Mouse (Mus musculus): ENCODE measurements at regions not wholly inside any gene's neighbourhood (a gene's known extent, or its start where the extent isn't known, plus 50 kb on each side); places are given as distances from the start of the nearest gene placed in this dataset.

DNA sequence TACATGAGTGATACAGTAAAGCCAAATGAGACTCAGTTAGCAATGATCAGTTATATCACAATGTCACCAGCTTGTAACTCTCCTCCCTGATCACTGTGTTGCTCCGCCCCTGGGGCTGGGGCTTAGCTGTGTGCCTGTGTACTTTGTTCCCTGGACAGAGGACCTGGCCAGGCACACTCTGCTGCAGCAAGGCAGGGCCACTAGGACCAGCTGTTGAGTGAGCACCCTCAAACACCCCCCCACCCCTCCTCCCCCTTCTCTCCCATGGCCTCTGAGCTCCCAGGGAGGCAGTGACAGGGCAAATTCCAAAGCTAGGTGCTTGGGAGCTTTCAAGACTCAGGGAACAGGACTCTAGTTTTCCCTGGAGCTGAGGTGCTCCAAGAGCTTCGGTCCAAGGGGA, 70.0 kb downstream of the Cryaa start:
- Histone ChIP-seq H3K4me1 (ENCODE audit: control insufficient read depth, insufficient read depth, low read length) (no peaks in the 10 kb centered on the region), H3K4me2 (ENCODE audit: low read depth, low read length) (no peak overlapping the region), H3K9me3 (replicated peaks; ENCODE audit: control insufficient read depth, low read length) (no peaks in the 10 kb centered on the region), H3K9ac (replicated peaks; ENCODE audit: low read length) (no peak overlapping the region), H3K27me3 (ENCODE audit: control insufficient read depth, insufficient read depth, low read length) (no peaks in the 10 kb centered on the region), H3K36me3 (replicated peaks; ENCODE audit: control insufficient read depth, insufficient read depth, low read depth, low read length) (no peaks in the 10 kb centered on the region), H3K27ac (replicated peaks; ENCODE audit: low read depth, low read length) (no peak overlapping the region), H3K4me3 (ENCODE audit: low read depth, low read length) (no peak overlapping the region)
- DNase-seq (ENCODE audit: low spot score) (no peak), ATAC-seq (replicated peaks; ENCODE audit: insufficient number of reproducible peaks, low FRiP score, low TSS enrichment, low read depth) (no peak)
- 86% methylated on average over 2 of the region's 2 CpGs for WGBS

DNA sequence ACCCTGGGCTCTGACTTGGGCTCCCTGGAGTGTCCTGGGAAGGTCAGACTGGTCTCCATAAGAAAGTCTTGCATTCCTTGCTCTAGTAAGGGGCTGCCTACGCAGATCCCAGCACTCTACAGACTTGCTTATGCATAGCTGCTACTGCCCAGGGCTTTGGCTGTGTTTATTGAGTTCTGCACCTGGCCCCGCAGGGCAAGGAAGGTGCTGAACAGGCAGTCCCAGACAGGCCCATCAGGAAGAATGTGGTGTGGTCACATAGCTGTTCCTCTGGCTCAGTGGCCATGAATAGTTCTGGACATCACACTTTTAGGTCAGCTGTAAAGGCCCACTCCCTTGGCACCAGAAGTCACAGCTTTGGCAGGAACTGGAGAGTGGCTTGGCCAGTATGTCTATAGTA, 70.6 kb downstream of the Cryaa start:
- Histone ChIP-seq H3K4me2 (ENCODE audit: low read depth, low read length) (no peak overlapping the region), H3K9me3 (replicated peaks; ENCODE audit: control insufficient read depth, low read length) (no peaks in the 10 kb centered on the region), H3K27me3 (ENCODE audit: control insufficient read depth, insufficient read depth, low read length) (no peaks in the 10 kb centered on the region), H3K4me3 (ENCODE audit: low read depth, low read length) (no peak overlapping the region), H3K4me1 (ENCODE audit: control insufficient read depth, insufficient read depth, low read length) (no peaks in the 10 kb centered on the region), H3K27ac (replicated peaks; ENCODE audit: low read depth, low read length) (no peak overlapping the region), H3K9ac (replicated peaks; ENCODE audit: low read length) (no peak overlapping the region), H3K36me3 (replicated peaks; ENCODE audit: control insufficient read depth, insufficient read depth, low read depth, low read length) (no peaks in the 10 kb centered on the region)
- 85% methylated on average over 2 of the region's 2 CpGs for WGBS
- DNase-seq (ENCODE audit: low spot score) (no peak), ATAC-seq (replicated peaks; ENCODE audit: insufficient number of reproducible peaks, low FRiP score, low TSS enrichment, low read depth) (no peak)

DNA sequence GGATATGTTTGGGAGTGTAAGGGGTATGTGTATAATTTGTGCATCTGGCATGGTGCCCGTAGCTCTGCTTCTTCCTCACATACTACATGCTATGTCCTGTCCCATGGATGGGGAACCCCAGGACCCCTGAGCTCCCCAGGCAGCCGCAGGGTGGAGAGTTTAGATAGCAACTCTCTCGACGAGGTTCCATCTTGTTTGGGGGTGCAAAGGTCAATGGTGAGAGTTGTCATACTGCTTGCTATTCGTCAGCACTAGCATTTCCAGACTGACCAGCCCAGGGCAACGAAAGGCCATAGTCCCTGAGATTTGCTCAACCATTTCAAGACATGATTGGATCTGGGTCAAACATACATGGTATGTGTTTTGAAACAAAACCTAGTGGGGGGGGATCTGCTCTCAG, 71.4 kb downstream of the Cryaa start:
- Histone ChIP-seq H3K36me3 (replicated peaks; ENCODE audit: control insufficient read depth, insufficient read depth, low read depth, low read length) (no peaks in the 10 kb centered on the region), H3K9me3 (replicated peaks; ENCODE audit: control insufficient read depth, low read length) (no peaks in the 10 kb centered on the region), H3K4me3 (ENCODE audit: low read depth, low read length) (no peak overlapping the region), H3K4me1 (ENCODE audit: control insufficient read depth, insufficient read depth, low read length) (no peaks in the 10 kb centered on the region), H3K4me2 (ENCODE audit: low read depth, low read length) (no peak overlapping the region), H3K9ac (replicated peaks; ENCODE audit: low read length) (no peak overlapping the region), H3K27me3 (ENCODE audit: control insufficient read depth, insufficient read depth, low read length) (no peaks in the 10 kb centered on the region), H3K27ac (replicated peaks; ENCODE audit: low read depth, low read length) (no peak overlapping the region)
- WGBS: 78% methylated on average over 6 of the region's 6 CpGs
- ATAC-seq (replicated peaks; ENCODE audit: insufficient number of reproducible peaks, low FRiP score, low TSS enrichment, low read depth) (no peak), DNase-seq (ENCODE audit: low spot score) (no peak)

DNA sequence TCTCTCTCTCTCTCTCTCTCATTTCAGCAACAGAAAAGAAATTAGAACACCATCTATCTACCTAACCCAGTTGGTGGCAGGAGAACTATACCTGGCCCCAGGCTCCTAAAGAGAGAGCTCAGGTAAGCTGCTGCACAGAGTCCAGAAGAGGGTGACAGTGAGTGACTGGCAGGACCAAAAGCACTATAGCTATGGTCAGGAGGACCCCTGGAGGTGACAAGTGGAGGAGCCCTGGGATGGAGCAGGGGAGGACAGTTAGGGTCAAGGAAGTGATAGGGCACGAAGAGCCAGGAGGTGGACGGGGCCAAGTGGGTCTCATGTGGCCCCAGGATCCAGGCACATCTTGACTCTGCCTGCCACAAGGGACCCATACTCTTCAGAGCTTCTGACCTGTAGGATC, 73.7 kb downstream of the Cryaa start:
- Histone ChIP-seq H3K4me2 (ENCODE audit: low read depth, low read length) (no peak overlapping the region), H3K9ac (replicated peaks; ENCODE audit: low read length) (no peak overlapping the region), H3K4me1 (ENCODE audit: control insufficient read depth, insufficient read depth, low read length) (no peaks in the 10 kb centered on the region), H3K36me3 (replicated peaks; ENCODE audit: control insufficient read depth, insufficient read depth, low read depth, low read length) (no peaks in the 10 kb centered on the region), H3K27ac (replicated peaks; ENCODE audit: low read depth, low read length) (no peak overlapping the region), H3K9me3 (replicated peaks; ENCODE audit: control insufficient read depth, low read length) (no peaks in the 10 kb centered on the region), H3K4me3 (ENCODE audit: low read depth, low read length) (no peak overlapping the region), H3K27me3 (ENCODE audit: control insufficient read depth, insufficient read depth, low read length) (no peaks in the 10 kb centered on the region)
- ATAC-seq (replicated peaks; ENCODE audit: insufficient number of reproducible peaks, low FRiP score, low TSS enrichment, low read depth): no peak
- WGBS: 80% methylated on average over 2 of the region's 2 CpGs
- no peak for DNase-seq (ENCODE audit: low spot score)

DNA sequence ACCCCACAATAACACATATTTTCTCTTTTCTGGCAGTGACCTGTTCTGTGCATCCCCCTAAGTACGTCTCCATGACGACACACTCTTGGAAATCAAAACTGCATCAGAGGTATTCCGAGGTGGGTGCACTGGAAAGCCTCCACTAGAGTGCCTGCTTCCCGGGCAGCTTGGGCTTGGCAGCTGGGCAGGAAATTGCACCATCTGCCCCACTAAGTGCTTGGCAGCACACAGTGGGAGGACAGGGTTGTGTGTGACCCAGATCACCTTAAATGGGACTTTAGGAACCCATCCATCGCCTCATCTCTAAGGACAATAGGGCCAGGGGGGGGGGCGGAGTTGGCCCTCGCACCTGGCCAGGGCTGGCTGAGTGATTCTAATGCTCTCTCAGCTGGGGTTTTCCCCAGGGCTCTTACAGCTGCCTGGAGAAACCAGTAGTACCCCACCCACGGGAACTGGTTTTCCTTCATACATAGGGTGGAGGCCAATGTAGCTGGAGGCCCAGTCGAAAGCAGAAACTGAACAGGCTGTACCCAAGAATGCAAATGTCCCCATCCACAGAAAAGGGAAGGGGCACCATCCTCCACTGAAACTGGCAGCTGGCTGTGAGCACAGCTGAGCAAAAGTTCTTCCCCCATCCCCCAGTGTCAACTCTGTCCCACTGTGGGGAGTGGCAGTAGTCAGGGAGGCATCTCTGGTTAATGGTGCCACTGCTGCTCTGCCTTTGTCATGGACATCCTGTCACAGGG, 75.7 kb downstream of the Cryaa start:
- no peak overlapping the region for H3K9ac ChIP-seq (replicated peaks; ENCODE audit: low read length)
- no peak overlapping the region for H3K4me2 ChIP-seq (ENCODE audit: low read depth, low read length)
- H3K36me3 ChIP-seq (replicated peaks; ENCODE audit: control insufficient read depth, insufficient read depth, low read depth, low read length): no peaks in the 10 kb centered on the region
- H3K27ac ChIP-seq (replicated peaks; ENCODE audit: low read depth, low read length): no peak overlapping the region
- WGBS: 73% methylated on average over 7 of the region's 9 CpGs
- DNase-seq (ENCODE audit: low spot score): no peak
- H3K4me3 ChIP-seq (ENCODE audit: low read depth, low read length): no peak overlapping the region
- no peak for ATAC-seq (replicated peaks; ENCODE audit: insufficient number of reproducible peaks, low FRiP score, low TSS enrichment, low read depth)
- H3K4me1 ChIP-seq (ENCODE audit: control insufficient read depth, insufficient read depth, low read length): no peaks in the 10 kb centered on the region
- H3K27me3 ChIP-seq (ENCODE audit: control insufficient read depth, insufficient read depth, low read length): no peaks in the 10 kb centered on the region
- H3K9me3 ChIP-seq (replicated peaks; ENCODE audit: control insufficient read depth, low read length): no peaks in the 10 kb centered on the region

DNA sequence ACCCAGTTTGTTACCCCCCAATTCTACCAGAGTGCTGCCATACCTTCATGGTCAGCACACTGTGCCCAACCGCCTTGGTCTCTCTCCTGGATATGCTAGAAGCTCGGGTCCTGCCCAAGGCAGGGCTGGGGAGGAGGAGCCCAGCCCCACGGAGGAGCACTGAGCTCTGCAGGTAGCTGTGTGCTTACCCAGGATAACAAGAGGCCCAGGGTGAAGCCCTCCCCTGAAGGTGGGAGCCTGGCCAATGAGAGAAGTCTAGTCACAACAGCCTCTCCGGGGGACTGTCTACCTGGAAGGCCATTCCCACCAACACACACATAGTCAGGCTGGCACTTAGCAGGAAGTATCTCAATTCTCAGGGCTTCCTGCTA, 76.2 kb downstream of the Cryaa start:
- no peaks in the 10 kb centered on the region for H3K27me3 ChIP-seq (ENCODE audit: control insufficient read depth, insufficient read depth, low read length)
- H3K9me3 ChIP-seq (replicated peaks; ENCODE audit: control insufficient read depth, low read length): no peaks in the 10 kb centered on the region
- no peak overlapping the region for H3K27ac ChIP-seq (replicated peaks; ENCODE audit: low read depth, low read length)
- WGBS: 60% methylated on average over 4 of the region's 4 CpGs
- no peak overlapping the region for H3K4me2 ChIP-seq (ENCODE audit: low read depth, low read length)
- H3K4me1 ChIP-seq (ENCODE audit: control insufficient read depth, insufficient read depth, low read length): no peaks in the 10 kb centered on the region
- H3K36me3 ChIP-seq (replicated peaks; ENCODE audit: control insufficient read depth, insufficient read depth, low read depth, low read length): no peaks in the 10 kb centered on the region
- DNase-seq (ENCODE audit: low spot score) (no peak), ATAC-seq (replicated peaks; ENCODE audit: insufficient number of reproducible peaks, low FRiP score, low TSS enrichment, low read depth) (no peak)
- no peak overlapping the region for H3K9ac ChIP-seq (replicated peaks; ENCODE audit: low read length)
- no peak overlapping the region for H3K4me3 ChIP-seq (ENCODE audit: low read depth, low read length)

DNA sequence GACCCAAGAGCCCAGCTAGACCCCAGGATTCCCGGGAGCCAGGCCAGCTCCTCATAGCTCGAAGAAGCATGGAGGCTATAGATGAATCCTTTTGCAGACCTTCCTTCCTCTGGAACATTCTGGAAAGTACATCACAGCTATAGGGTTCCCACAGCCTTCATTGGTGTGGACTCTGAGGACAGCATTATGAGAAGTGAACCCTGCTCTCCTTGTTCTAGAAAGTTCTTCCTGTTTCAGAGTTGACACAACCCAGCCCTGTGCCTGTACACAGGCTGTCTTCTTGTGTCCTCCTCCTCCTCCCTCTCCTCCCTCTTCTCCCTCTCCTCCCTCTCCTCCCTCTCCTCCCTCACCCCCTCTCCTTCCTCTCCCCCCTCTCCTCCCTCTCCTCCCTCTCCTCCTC, 82.9 kb downstream of the Cryaa start:
- no peaks in the 10 kb centered on the region for H3K36me3 ChIP-seq (replicated peaks; ENCODE audit: control insufficient read depth, insufficient read depth, low read depth, low read length)
- no peaks in the 10 kb centered on the region for H3K27me3 ChIP-seq (ENCODE audit: control insufficient read depth, insufficient read depth, low read length)
- H3K9ac ChIP-seq (replicated peaks; ENCODE audit: low read length): no peak overlapping the region
- DNase-seq (ENCODE audit: low spot score) (no peak), ATAC-seq (replicated peaks; ENCODE audit: insufficient number of reproducible peaks, low FRiP score, low TSS enrichment, low read depth) (no peak)
- WGBS: 83% methylated on average over 2 of the region's 2 CpGs
- no peak overlapping the region for H3K4me3 ChIP-seq (ENCODE audit: low read depth, low read length)
- no peaks in the 10 kb centered on the region for H3K9me3 ChIP-seq (replicated peaks; ENCODE audit: control insufficient read depth, low read length)
- H3K4me1 ChIP-seq (ENCODE audit: control insufficient read depth, insufficient read depth, low read length): no peaks in the 10 kb centered on the region
- no peak overlapping the region for H3K4me2 ChIP-seq (ENCODE audit: low read depth, low read length)
- H3K27ac ChIP-seq (replicated peaks; ENCODE audit: low read depth, low read length): no peak overlapping the region

DNA sequence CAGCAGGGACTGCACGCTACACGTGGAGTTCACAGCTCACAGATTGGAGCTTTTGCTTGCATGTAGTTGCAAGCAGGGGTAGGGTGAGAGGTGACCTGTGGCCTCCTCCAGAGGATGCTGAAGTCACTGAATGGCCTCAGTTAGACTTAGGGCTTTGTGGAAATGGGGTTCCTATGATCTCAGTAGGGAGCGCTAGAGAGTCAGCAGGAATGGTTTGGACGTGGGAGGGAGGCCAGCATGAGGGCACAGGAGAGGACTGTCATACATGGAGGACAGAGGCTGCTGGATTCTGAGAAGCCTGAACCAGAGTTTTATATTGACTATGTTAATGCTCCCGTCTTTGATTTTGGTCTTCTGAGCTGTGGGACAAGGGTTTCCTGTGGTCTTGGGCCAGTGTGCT, 85.5 kb downstream of the Cryaa start:
- DNase-seq (ENCODE audit: low spot score) (no peak), ATAC-seq (replicated peaks; ENCODE audit: insufficient number of reproducible peaks, low FRiP score, low TSS enrichment, low read depth) (no peak)
- 63% methylated on average over 5 of the region's 5 CpGs for WGBS

More for the DNA sequence above, 85.5 kb downstream of the Cryaa start:
- H3K4me1 ChIP-seq (ENCODE audit: control insufficient read depth, insufficient read depth, low read length): no peaks in the 10 kb centered on the region
- H3K27me3 ChIP-seq (ENCODE audit: control insufficient read depth, insufficient read depth, low read length): no peaks in the 10 kb centered on the region
- H3K9me3 ChIP-seq (replicated peaks; ENCODE audit: control insufficient read depth, low read length): no peaks in the 10 kb centered on the region
- no peak overlapping the region for H3K4me3 ChIP-seq (ENCODE audit: low read depth, low read length)
- H3K27ac ChIP-seq (replicated peaks; ENCODE audit: low read depth, low read length): no peak overlapping the region
- no peaks in the 10 kb centered on the region for H3K36me3 ChIP-seq (replicated peaks; ENCODE audit: control insufficient read depth, insufficient read depth, low read depth, low read length)
- H3K9ac ChIP-seq (replicated peaks; ENCODE audit: low read length): no peak overlapping the region
- H3K4me2 ChIP-seq (ENCODE audit: low read depth, low read length): no peak overlapping the region

Measured in embryonic facial prominence, embryonic 11.5 days (tissue).